Mouse (Mus musculus): ENCODE measurements at regions not wholly inside any gene's neighbourhood (a gene's known extent, or its start where the extent isn't known, plus 50 kb on each side); places are given as distances from the start of the nearest gene placed in this dataset.
A peak's percentile ranks its signal among the peaks of the same experiment; 100 is the strongest.

- DNase-seq: no peak
Observed at GRCm38 (mm10) chr10:9294620-9295019, 380.4 kb downstream of the Samd5 start.

GRCm38 (mm10) chr10:9291456-9292146 lies 383.4 kb downstream of the Samd5 start:
- DNase-seq: no peak

DNA sequence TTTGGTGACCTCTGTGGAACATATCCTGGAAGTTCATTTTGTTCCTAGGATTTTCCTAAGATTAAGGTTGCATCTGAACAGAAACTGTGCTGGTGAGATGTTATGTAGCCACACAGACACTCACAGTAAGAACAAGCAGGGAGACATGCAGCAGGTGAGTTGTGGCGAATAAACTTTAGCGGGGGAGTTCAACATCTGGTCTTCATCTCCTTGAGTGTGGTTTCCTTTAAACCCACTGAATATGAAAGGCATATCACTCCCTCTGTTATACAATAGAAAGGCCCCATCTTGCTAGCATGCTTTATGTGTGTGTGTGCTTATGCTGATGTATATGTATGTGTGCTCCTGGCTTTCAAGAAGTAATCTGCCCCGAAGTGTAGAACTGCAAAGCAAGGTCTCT lies 387.1 kb upstream of the Sash1 start:
- no peak for DNase-seq

DNA sequence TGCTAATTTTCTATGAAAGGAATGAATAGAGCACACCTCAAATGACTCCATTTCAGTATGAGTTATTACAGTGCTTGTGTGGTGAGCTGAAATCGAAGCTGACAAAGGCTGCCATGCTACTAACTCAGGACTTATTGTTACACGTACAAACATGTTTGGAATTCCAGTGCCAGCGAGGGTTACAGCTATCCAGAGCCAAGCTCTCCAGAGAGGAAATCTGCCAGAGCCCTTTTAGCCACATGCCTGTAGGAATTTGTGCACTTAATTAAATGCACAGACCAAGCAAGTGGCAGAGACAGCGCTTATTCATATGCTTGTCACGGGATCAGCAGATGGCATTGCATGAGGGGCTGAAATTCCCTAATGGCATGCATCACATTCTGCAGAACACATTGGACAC lies 386.4 kb upstream of the Sash1 start:
- DNase-seq: peak; percentile 13 to 19

- DNase-seq: no peak
Observed at GRCm38 (mm10) chr10:9265528-9265927, 379.7 kb upstream of the Sash1 start.

GRCm38 (mm10) chr10:9264309-9265000 lies 378.6 kb upstream of the Sash1 start:
- no peak for DNase-seq

- no peak for DNase-seq
Observed at GRCm38 (mm10) chr10:9258705-9259104, 372.8 kb upstream of the Sash1 start.

DNA sequence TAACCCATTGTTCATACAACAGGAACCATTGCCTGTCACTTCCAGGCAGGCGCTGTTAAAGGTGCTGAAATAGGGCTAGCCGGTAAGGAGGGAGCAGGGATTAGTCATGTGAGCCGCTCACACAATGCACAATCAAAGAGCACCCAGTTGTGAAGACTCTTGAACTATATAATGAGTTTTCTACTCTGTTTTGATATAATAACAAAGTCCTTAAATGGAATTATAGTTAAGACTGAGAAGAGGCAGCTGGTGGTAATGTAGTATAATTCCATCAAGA lies 367.0 kb upstream of the Sash1 start:
- DNase-seq: no peak

- DNase-seq: no peak
Observed at GRCm38 (mm10) chr10:9252120-9252940, 366.5 kb upstream of the Sash1 start.

DNA sequence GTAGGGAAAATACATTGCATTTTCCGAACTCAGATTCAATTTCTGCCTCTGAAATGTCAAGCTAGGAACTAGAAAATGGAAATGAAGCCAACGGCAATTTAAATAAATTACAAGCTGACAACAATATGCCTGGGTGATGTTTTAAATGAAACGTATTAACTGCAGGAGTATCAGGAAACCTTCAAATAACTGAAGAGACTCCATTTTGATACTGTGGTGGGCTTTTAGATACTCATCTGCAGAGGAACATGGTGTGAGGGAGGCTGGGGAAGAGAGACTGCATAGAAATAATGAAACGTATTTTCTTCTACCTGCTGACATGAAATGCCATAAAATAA lies 357.4 kb upstream of the Sash1 start:
- DNase-seq: no peak

DNA sequence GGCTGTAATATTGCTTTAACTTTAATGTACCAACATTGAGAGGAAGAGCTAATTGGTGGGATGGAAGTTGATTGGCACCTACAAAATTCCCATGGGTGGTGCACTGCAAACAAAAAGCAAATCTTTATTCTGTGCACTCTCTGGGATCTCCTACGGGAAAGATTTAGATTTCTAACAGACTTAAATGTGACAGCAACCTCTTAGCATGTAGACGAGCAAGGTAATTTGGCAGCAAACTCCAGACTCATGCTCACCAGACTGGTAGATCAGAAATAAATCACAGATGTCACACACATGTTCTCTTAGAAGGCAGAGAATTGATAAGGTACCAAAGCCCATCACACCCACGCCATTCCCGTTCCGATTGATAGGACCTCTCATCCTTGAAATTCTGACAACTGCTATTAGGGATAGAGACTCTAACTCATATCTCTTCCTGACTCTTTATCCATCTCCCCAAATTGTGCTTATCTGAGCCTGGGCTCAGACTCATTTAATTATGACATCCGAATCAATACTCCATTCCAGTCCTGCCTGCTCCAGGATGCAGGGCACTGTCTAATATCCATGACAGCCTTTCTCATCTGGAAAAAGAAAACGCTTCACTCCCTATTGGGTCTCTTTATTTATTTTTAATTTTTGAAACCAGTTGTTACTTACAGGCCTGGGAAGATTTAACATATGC lies 356.9 kb upstream of the Sash1 start:
- DNase-seq: no peak

GRCm38 (mm10) chr10:9239956-9240355 lies 354.1 kb upstream of the Sash1 start:
- DNase-seq: peak; percentile 34 to 45

- no peak for DNase-seq
Observed at GRCm38 (mm10) chr10:9231751-9232150, 345.9 kb upstream of the Sash1 start.

DNA sequence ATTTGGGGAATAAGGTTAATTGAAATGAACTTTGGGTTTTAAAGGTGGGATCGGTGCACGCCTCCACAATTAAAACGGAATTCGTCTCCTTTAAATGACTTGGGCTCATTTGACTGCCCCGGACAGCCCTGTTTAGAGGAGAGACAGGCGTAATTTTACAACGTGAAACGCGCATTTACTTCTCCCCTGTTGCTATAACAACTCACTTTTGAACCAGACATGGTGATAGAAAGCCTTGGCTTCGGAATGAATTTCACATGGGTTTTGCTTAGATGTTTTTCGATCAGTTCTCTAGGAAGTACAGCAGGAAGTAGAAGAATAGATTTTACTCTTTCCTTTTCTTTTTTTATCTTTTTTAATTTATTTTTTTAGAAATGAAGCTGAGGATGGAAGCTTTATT lies 343.2 kb upstream of the Sash1 start:
- no peak for DNase-seq

GRCm38 (mm10) chr10:9227361-9227760 lies 341.5 kb upstream of the Sash1 start:
- no peak for DNase-seq

DNA sequence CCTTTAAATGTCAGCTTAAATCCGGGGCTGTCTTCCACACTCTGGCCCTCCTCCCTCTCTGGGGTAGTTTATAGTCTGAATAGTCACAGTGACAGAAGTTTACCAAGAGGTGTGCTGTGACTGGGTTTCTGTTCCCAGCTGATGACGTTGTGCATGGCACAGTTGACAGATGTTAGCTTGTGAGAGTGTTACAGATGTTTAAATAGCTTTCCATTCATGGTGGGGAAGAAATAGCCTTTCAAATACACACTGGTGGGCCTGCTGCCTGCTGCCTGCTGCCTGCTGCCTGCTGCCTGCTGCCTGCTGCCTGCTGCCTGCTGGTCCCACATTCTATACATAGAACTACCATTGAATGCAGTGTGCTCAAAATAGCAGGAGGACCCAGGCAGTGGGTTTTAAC lies 324.8 kb upstream of the Sash1 start:
- no peak for DNase-seq

GRCm38 (mm10) chr10:9204096-9204495 lies 318.2 kb upstream of the Sash1 start:
- DNase-seq: no peak

GRCm38 (mm10) chr10:9203323-9203722 lies 317.5 kb upstream of the Sash1 start:
- no peak for DNase-seq

GRCm38 (mm10) chr10:9202922-9203321 lies 317.1 kb upstream of the Sash1 start:
- no peak for DNase-seq

DNA sequence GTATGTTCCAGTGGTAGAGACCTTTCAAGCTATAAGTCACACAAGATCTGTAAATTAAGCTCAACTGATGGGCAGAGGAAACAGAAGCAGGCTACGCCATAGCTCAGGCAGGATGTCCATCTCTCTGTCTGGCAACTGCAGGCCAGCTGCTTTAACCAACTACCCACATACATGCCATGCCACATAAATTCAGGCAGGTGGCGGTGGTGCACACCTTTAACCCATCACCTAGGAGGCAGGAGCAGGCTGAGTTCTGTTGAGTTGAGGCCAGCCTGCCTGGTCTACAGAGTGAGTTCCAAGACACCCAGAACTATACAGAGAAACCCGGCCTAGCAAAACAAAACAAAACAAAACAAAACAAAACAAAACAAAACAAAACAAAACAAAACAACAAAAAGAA lies 289.1 kb upstream of the Sash1 start:
- no peak for DNase-seq

- no peak for DNase-seq
Observed at GRCm38 (mm10) chr10:9173509-9173908, 287.6 kb upstream of the Sash1 start.

GRCm38 (mm10) chr10:9168725-9169124 lies 282.9 kb upstream of the Sash1 start:
- DNase-seq: no peak

DNA sequence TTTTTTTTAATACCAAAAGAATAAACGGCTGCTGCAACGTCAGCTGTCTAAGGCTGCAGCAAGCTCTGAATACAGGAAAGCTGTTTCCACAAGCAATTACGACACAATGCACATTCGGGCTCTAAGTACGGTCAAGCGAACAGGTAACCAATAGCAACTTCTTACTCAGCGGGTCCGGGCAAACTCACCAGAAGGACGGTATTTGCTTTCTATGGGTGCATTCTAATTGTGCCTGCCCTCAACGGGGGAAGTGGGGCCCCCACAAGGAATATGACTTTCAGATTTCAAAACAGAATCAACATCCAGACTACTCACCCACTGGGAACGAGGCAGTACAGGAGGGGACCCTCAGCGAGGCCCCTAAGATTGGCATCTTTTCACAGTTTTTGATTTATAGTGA lies 280.1 kb upstream of the Sash1 start:
- DNase-seq: no peak
